Mouse (Mus musculus): ENCODE measurements around the gene Fam131c. TPM values are rescaled to one million over a fixed set of nuclear protein-coding genes. Genes with fewer than 3 reads are reported as not detected.

Gene Fam131c
- polyA plus RNA-seq, 1 experiment: not detected

DNA sequence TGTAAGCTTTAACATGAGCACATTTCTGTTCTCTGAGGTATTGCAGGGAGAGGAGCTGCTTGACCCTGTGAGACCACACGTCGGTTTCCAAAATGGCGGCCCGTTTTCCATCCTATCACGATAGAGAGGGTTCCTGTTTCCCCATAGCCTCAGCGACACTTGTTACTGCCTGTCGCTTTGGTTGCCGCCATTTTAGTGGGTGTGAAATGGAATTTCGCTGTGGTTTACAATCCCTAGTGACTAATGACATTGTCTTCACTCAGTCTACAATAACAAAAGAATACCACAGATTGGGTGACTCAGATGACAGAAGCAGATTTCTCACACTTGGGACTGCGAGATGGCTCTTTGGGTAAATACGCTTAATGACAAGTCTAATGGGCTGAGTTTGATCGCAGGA lies 22.8 kb upstream of the Fam131c start:
- WGBS: 85% methylated on average over 12 of the region's 12 CpGs
- no peak overlapping the region for H3K27ac ChIP-seq (ENCODE audit: control insufficient read depth, insufficient read depth, low read depth, low read length, poor library complexity)
- TF ChIP-seq CTCF (IDR thresholded peaks at IDR 0.05; ENCODE audit: control insufficient read depth, insufficient read depth, low read length) (no peak), POLR2A (IDR thresholded peaks at IDR 0.05; ENCODE audit: borderline replicate concordance, control insufficient read depth, low read depth, low read length) (no peak)

DNA sequence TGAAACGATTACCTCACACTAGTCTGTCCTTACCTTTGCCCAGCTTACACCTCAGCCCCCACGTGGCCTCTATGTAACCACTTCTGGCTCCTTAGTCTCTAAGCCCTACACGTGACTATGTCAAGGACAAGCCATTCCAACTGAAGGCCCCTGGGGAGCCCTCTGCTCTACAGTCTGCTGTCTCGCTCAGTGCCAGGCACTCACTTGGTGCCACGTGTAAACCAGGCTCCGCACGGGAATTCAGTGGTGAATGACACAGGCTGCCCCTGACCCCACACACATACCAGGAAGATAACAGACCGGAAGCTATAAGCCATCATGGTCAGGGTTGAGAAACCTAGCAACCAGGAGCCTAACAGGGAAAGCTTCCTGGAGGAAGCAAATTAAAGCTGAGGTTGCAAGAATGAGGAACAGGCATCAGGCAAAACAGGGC lies 20.6 kb upstream of the Fam131c start:
- Histone ChIP-seq H3K27ac (ENCODE audit: control insufficient read depth, insufficient read depth, low read depth, low read length, poor library complexity) (no peak overlapping the region), H3K4me3 (replicated peaks; ENCODE audit: control insufficient read depth, low read depth, low read length) (no peak overlapping the region), H3K4me1 (ENCODE audit: control insufficient read depth, insufficient read depth, low read length) (no peaks in the 10 kb centered on the region)
- TF ChIP-seq POLR2A (IDR thresholded peaks at IDR 0.05; ENCODE audit: borderline replicate concordance, control insufficient read depth, low read depth, low read length) (no peak), CTCF (IDR thresholded peaks at IDR 0.05; ENCODE audit: control insufficient read depth, insufficient read depth, low read length) (no peak)
- 41% methylated on average over 8 of the region's 8 CpGs for WGBS

More for the DNA sequence above, 22.8 kb upstream of the Fam131c start:
- Histone ChIP-seq H3K4me1 (ENCODE audit: control insufficient read depth, insufficient read depth, low read length) (no peaks in the 10 kb centered on the region), H3K4me3 (replicated peaks; ENCODE audit: control insufficient read depth, low read depth, low read length) (no peak overlapping the region)

DNA sequence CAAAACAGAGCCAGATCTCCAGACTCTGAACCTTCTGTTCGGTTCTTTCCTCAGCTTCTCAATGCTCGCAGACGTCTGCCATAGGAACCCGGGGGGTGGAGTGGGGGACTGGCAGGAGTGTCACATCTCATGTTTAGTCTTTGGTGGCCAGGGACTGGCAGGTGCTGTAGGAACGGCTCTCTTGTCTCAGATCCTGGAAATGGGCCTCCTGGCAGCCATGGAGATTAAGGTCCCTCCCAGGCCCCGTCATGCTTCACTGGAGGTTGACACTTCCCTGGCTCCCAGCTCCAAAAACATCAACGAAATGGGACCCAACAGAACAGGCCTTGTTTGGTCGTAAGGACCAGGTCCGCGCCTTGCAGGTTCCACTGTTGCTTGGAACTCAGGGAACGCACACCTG lies 19.4 kb upstream of the Fam131c start:
- H3K4me3 ChIP-seq (replicated peaks; ENCODE audit: control insufficient read depth, low read depth, low read length): no peak overlapping the region
- WGBS: 76% methylated on average over 11 of the region's 11 CpGs
- no peak for TF ChIP-seq POLR2A (IDR thresholded peaks at IDR 0.05; ENCODE audit: borderline replicate concordance, control insufficient read depth, low read depth, low read length)
- no peak for TF ChIP-seq CTCF (IDR thresholded peaks at IDR 0.05; ENCODE audit: control insufficient read depth, insufficient read depth, low read length)
- H3K4me1 ChIP-seq (ENCODE audit: control insufficient read depth, insufficient read depth, low read length): no peaks in the 10 kb centered on the region
- H3K27ac ChIP-seq (ENCODE audit: control insufficient read depth, insufficient read depth, low read depth, low read length, poor library complexity): no peak overlapping the region

DNA sequence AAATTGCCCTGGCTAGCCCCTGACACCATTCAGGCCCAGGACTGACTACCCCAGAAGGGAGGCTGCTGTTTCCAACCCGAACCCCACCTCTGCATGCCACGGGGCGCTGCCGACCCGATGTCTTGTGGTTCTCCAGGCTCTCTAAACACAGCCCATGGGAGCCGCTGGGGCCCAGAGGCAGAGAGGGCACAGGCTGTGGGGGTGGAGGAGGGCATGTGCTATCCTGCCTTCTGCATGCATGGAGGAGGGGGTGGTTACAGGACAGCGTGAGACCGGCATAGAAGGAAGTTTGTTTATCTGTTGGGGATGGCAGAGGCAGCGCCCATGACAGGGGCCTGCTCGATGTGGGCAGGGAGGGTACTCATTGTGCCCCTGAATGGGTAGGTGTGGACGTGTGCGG lies 18.0 kb upstream of the Fam131c start:
- WGBS: 75% methylated on average over 12 of the region's 12 CpGs

DNA sequence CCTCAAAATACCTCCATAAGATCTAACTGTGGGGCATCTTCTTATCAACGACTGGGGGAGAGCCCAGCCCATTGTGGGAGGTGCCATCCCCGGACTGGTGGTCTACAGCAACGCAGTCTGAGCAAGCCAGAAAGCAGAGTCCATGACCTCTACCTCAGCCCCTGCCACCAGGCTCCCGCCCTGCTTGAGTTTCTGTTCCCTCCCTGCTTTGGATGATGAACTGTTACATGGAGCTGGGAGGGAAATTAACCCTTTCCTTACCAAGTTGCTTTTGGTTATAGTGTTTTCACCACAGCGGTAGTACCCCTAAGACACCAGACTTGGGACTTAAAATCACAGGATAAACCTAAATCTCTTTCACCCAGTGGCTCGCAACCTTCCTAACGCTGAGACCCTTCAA lies 16.0 kb upstream of the Fam131c start:
- Histone ChIP-seq H3K4me1 (ENCODE audit: control insufficient read depth, insufficient read depth, low read length) (no peaks in the 10 kb centered on the region), H3K27ac (ENCODE audit: control insufficient read depth, insufficient read depth, low read depth, low read length, poor library complexity) (no peak overlapping the region), H3K4me3 (replicated peaks; ENCODE audit: control insufficient read depth, low read depth, low read length) (no peak overlapping the region)
- TF ChIP-seq POLR2A (IDR thresholded peaks at IDR 0.05; ENCODE audit: borderline replicate concordance, control insufficient read depth, low read depth, low read length) (no peak), CTCF (IDR thresholded peaks at IDR 0.05; ENCODE audit: control insufficient read depth, insufficient read depth, low read length) (no peak)
- WGBS: 67% methylated on average over 7 of the region's 7 CpGs

More for the DNA sequence above, 18.0 kb upstream of the Fam131c start:
- no peaks in the 10 kb centered on the region for H3K4me1 ChIP-seq (ENCODE audit: control insufficient read depth, insufficient read depth, low read length)
- TF ChIP-seq CTCF (IDR thresholded peaks at IDR 0.05; ENCODE audit: control insufficient read depth, insufficient read depth, low read length) (no peak), POLR2A (IDR thresholded peaks at IDR 0.05; ENCODE audit: borderline replicate concordance, control insufficient read depth, low read depth, low read length) (no peak)
- H3K4me3 ChIP-seq (replicated peaks; ENCODE audit: control insufficient read depth, low read depth, low read length): no peak overlapping the region
- H3K27ac ChIP-seq (ENCODE audit: control insufficient read depth, insufficient read depth, low read depth, low read length, poor library complexity): no peak overlapping the region

DNA sequence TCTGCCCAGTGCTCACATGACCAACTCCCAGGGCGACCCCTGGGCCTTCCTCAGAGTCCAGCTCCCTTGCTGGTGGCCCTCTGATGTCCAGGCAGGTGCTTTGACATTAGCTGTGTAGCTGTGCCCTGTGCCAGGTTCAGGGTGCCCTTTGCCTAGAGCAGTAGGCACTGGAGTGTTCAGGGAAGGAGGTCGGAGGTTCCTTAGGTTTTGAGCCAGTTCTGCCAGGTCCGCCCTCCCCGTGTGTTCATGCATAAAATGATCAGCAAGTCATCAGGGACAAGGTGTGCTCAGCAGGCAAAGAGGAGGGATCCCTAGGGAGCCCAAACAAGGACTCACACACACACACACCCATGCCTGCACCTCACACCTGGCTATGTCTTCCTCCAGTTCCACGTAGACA lies 15.0 kb upstream of the Fam131c start:
- TF ChIP-seq POLR2A (IDR thresholded peaks at IDR 0.05; ENCODE audit: borderline replicate concordance, control insufficient read depth, low read depth, low read length) (no peak), CTCF (IDR thresholded peaks at IDR 0.05; ENCODE audit: control insufficient read depth, insufficient read depth, low read length) (no peak)
- Histone ChIP-seq H3K4me3 (replicated peaks; ENCODE audit: control insufficient read depth, low read depth, low read length) (no peak overlapping the region), H3K27ac (ENCODE audit: control insufficient read depth, insufficient read depth, low read depth, low read length, poor library complexity) (no peak overlapping the region), H3K4me1 (ENCODE audit: control insufficient read depth, insufficient read depth, low read length) (no peaks in the 10 kb centered on the region)
- 66% methylated on average over 5 of the region's 5 CpGs for WGBS

DNA sequence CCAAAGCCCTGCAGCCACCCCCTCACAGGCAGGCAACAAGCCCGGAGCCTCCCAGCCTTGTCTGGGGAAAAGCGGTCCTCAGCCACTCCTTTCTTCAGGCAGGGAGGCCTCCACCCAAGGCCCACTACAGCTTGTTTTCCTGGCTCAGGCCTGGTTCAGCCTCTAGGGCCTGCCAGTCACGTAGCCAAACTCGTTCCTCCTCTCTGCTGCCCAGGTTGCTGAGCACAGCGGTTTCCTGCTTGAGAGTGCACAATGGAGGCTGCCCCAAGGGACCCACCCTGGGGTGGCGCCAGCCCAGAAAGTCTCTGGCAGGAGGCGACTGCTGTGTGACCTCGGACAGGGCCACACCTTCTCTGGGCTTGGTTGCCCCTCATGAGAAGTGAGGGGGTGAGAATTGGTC lies 14.2 kb upstream of the Fam131c start:
- TF ChIP-seq CTCF (IDR thresholded peaks at IDR 0.05; ENCODE audit: control insufficient read depth, insufficient read depth, low read length): no peak
- no peak for TF ChIP-seq POLR2A (IDR thresholded peaks at IDR 0.05; ENCODE audit: borderline replicate concordance, control insufficient read depth, low read depth, low read length)
- H3K4me3 ChIP-seq (replicated peaks; ENCODE audit: control insufficient read depth, low read depth, low read length): no peak overlapping the region
- no peaks in the 10 kb centered on the region for H3K4me1 ChIP-seq (ENCODE audit: control insufficient read depth, insufficient read depth, low read length)
- H3K27ac ChIP-seq (ENCODE audit: control insufficient read depth, insufficient read depth, low read depth, low read length, poor library complexity): no peak overlapping the region
- 57% methylated on average over 8 of the region's 8 CpGs for WGBS

DNA sequence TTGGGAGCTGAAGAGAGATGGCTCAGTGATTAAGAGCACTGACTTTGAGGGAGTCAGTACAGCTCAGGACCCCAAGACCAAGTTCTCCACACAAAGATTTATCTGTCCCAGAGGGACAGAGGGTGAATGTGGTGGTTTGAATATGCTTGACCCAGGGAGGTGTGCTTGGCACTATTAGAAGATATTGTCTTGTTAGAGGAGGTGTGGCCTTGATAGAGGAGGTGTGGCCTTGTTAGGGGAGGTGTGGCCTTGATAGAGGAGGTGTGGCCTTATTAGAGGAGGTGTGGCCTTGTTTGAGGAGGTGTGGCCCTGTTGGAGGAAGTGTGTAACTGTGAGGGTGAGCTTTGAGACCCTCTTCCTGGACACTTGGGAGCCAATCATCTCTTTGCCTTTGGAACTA lies 10.2 kb upstream of the Fam131c start:
- H3K4me3 ChIP-seq (replicated peaks; ENCODE audit: control insufficient read depth, low read depth, low read length): no peak overlapping the region

DNA sequence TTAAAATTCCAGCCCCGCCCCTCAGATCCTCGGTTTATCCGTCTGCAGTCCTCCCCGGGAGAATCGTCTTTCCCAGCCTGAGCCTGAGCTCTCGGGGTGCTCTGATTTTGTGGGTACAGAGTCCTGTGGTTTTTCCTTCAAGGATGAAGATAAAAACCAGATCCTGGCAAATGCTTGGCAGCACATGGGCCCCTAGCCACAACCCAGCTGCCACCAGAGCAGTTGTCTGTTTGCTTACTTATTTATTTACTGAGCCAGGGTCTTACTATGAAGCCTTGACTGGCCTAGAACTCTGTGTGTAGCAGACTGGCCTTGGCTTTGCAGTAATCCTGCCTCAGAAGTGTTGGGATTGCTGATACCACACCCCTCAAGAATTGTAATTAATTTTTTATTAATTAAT lies 8.8 kb upstream of the Fam131c start:
- WGBS: 82% methylated on average over 6 of the region's 6 CpGs
- Histone ChIP-seq H3K27ac (ENCODE audit: control insufficient read depth, insufficient read depth, low read depth, low read length, poor library complexity) (no peak overlapping the region), H3K4me3 (replicated peaks; ENCODE audit: control insufficient read depth, low read depth, low read length) (no peak overlapping the region), H3K4me1 (ENCODE audit: control insufficient read depth, insufficient read depth, low read length) (no peaks in the 10 kb centered on the region)
- TF ChIP-seq POLR2A (IDR thresholded peaks at IDR 0.05; ENCODE audit: borderline replicate concordance, control insufficient read depth, low read depth, low read length) (no peak), CTCF (IDR thresholded peaks at IDR 0.05; ENCODE audit: control insufficient read depth, insufficient read depth, low read length) (no peak)

More for the DNA sequence above, 10.2 kb upstream of the Fam131c start:
- H3K4me1 ChIP-seq (ENCODE audit: control insufficient read depth, insufficient read depth, low read length): no peaks in the 10 kb centered on the region
- no peak overlapping the region for H3K27ac ChIP-seq (ENCODE audit: control insufficient read depth, insufficient read depth, low read depth, low read length, poor library complexity)
- no peak for TF ChIP-seq POLR2A (IDR thresholded peaks at IDR 0.05; ENCODE audit: borderline replicate concordance, control insufficient read depth, low read depth, low read length)
- TF ChIP-seq CTCF (IDR thresholded peaks at IDR 0.05; ENCODE audit: control insufficient read depth, insufficient read depth, low read length): no peak
